Mouse (Mus musculus) testis, postnatal 14 days (tissue): Measurements from ENCODE around the gene Abcd2.

Experiments used
- DNase-seq: peaks from one replicate; pipeline ENCODE4 v3.0.0; 2021; ENCODE audit warnings: low spot score

The Abcd2 gene

DNA sequence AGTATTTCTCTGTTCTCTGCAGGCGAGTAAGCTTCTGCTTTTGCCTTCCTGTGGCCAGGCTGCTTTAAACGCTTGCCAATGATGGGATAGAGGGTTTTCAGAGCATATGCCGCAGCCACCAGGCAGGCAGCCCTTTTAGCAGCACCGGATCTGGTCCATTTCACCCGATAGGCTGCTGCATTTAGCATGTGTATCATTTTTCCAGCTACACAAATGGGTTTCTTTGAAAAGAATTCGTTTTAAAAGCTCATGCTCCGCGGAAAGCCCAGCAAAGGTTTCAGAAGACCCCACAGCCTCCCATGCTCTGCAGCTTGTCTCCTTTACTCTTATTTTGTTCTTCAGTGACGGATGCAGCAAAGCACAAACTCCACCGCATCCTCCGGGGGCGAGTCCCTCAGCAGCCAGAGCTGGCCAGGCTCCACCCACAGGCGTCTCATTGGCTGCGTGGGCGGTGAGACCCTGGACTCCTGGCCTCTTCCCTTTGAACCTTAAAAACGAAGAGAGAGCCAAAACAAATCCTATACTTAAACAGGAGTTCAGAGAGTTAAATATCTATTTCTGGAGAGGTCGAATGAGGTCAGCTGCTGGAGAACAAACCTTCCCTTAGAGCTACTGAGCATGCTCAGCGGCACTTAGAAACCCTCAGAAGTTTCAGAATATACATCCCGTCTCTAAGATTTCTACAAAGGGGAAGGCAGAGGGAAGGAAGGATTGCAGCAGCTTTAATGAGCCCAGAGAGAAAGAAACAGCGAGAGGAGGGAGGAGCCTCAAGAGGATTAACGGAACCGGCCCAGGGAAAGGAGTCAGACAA, at the start of gene Abcd2:
Gene Abcd2, minus strand, starts transcription at position 388 of the 811 bp plus-strand sequence.
- DNase-seq = peak; percentile 68

DNA sequence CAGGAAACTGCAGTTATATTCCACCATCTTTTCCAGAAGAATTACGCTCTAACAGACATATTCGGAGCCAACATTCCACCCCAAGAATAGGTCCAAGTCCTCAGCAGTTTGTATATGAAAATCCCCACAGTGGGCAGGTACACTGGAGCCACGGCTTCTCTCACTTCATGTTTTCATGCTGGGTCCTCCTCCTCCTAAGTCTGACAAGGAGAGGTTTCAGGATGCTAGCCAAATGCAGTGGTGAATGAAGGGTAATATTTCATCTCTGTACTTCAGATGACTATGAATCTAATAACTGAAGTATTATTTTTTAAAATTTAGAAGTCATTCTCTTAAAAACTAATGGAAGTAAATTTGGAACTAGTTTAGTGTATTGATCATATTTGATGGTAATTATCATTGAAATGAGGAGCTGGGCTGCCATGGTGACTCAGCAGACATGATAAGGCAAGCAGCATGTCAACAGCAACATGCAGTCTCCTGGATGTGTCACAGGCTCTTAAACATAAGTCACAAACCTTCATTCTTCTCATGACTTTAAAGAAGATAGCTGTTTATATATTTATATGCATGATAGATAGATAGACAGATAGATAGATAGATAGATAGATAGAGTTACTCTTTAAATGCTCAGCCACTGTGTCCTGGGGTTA, 49.2 kb upstream of the Abcd2 start:
- no peak for DNase-seq

DNA sequence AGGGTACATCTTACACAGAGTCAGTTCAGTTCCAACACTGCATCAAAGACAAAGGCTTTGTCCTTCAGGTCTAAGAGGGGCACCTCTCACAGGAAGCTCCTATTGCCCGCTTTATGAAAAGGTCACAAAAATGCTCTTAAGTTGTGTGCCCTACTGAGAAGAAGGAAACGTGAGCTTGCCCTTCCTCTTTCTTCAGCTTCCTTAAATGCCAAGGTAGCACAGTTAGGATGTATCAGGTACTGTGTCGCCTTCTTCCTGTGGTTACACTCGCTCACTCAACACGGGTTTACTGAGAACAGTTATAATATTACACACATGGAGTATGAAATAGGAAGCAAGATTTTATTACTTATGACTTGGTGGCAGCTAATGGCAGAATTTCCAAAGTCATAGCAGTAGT, 45.7 kb upstream of the Abcd2 start:
- DNase-seq = no peak

DNA sequence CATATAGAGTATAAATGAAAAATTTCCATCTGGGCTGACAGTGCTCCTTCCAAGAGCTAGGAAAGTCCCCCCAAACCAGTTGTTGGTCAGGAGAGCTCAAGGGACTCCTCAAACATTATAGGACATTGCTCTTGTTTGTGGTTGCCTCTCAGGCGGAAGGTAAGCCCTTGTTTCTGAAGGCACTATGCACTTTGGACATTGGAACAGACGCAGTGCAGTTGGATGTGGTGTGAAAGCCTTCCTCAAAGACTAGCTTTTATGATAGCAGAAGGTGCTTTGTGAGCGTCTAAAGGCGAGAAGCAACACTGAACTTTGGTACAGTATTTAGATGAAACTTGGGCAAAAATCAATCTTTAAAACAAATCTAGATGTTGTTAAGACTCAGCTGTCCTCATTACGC, 14.9 kb upstream of the Abcd2 start:
- DNase-seq = no peak

DNA sequence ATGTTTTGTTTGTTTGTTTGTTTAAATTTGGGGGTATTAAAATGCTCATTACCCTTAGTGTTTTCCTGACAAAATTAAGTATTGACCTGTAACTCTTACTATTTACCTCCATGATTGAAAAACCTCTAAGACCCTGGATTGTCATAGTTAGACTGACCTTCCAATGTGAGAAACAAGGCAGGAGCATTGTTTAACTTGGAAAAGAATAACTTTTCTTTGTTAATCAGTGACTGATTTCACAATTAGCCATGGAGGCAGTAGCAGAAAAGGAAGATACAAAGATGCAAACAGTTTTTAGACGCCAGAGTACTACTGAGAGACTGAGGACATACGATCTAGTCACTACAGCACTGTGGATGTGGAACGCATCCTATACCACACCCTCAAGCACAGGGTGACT, 11.9 kb upstream of the Abcd2 start:
- DNase-seq = no peak

DNA sequence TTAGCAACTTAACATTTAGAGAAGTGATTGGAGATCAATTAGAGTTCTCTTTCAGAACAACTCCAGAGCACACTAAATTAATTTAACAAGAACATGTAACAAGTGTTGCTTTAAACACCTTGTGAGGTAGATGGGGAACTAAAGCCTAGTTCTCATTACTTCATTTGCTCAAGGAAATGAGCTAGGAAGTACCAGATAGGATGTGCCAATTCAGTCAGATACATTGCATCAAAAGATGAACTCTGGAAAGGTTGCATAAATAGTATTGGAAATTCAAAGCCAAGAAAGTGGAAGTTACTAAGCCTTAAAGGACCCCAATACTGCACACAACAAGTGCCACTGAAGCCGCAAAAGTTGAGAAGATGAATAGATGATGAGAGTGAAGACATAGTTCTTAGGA, 10.9 kb upstream of the Abcd2 start:
- DNase-seq = no peak

DNA sequence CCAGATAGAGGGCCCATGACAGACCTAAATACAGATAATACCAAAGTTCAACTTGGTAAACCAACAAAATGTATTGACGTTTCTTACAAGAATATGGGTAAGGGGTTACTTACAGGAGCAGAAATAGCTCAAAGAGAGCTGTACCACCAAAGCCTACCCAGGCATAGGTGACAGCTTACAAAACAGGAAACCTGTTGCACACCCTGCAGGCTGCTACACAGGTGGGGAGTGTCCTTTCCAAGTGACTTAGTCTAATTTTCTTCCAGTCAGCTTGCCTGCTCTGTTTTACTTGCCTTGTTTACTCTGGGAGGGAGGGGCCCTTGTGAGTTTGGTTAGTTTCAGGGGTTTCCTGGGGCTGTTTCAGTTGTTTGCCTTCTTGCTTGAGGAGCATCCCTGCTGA, 9.2 kb upstream of the Abcd2 start:
- DNase-seq = no peak

DNA sequence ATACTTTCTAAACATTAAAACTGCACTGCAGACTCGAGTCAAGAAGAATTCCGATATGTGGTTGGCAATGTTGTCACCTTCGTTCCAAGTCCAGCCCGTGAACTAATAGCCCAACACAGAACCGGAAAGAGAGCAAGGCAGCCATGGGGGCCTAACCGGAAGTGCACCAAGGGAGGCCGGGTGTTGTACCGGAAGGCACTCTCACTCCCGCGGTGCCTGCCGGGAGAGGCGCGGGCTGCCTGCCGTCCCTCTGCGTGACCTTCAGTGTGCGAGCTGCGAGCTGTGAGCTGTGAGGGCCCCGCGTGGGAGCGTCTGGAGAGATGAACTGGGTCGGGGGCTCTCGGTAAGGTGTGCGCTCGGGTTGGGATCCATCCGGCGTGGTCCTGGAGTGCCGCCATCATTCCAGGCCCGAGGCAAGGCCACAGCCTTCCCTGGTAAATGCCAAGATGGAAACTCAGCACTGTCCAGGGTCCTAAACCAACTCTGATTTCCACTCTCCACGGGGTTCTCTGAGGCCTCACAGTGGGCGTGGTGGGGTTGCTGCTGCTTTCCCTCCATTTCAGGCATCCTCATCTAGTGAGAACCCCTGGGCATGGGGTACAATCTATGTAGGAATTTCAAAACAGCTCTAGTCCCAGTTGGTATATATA, 7.8 kb upstream of the Abcd2 start, which contains the start of gene CN725425:
Gene CN725425, plus strand, starts transcription at position 239 of the 650 bp plus-strand sequence.
- peak; percentile 78 for DNase-seq

DNA sequence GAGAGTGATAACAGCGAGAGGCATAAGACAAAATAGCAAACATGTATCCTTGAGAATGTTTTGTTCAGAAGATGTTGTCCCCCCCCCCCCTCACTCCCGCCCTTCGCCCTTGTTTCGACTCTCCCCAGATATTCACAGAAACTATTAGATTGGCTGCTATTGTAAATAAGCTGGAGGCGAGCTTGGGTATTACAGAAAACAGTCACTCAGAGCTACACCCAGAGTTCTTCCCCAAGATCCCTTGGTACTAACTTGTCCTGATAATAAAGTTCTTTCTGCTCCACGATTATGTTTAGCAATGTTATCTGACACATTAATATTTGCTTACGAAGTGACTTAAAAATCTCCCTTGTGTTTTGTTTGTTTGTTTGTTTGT, 612 bp upstream of the Abcd2 start:
- no peak for DNase-seq

DNA sequence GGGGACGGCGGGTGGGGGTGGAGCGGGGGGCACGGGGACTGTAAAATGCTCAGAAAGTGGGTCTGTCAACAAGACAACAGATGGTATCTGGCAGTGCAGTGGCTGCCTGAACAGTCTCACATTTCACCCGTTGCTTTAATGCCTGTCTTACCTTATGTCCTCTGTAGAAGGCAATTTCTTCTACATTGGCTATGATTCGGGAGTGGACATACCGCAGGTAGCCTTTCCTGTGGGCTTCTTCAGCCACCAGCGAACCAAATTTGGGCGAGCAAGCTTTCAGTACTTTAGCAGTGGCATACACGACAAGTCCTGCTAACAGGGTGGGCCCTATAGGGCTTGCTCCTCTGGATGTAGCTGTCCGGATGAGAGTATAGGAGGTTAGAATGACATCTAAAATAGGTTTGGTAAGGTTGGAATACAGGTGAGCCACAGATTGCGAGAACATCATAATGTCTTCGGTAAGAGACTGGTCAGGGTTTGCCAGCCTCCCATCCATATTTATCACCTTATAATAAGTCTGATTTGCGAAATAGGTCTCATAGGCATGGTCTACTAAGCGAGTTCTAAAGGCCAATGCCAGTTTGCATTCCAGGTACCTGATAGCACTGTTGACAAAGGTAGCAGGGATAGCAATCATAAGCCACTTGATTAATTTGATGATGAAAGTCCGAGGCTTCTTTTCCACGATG, 936 bp downstream of the Abcd2 start:
- DNase-seq = no peak

DNA sequence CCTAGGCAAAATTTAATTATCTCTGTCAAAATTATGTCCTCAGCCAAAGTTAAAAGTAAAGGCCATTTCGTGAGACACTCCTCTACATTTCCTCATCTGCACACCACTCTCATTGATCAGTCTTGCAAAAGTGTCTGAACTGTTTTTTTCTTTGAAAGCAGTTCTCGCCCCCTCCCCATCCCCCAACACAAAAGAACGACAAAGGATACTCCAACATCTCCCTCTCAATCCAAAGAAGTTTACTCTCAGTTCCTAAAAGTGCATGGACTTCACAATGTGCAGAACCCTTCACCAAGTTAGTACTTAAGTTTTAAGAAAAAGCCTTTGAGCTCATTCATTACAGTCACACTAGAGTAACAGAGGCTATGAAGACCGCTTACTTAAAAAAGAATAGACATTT, 1.6 kb downstream of the Abcd2 start:
- DNase-seq = no peak

DNA sequence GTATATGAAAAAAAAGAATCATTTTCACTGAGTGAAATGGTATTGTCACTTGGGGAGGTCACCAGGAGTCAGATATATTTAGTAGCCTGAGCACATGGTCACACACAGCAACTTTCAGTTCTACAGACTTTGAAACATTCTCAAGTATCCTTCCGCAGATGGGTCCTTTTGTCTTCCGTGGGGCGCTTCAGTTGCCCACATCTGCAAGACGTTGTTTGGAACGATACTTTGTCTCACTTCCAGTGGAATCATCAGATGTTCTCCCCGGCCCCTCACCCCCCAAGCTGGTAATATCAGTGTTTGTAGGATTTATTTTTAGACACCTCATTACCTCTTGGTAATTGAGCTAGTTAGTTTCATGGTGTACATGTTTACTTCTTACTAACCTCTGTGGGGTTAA, 5.2 kb downstream of the Abcd2 start:
- peak; percentile 60 for DNase-seq

DNA sequence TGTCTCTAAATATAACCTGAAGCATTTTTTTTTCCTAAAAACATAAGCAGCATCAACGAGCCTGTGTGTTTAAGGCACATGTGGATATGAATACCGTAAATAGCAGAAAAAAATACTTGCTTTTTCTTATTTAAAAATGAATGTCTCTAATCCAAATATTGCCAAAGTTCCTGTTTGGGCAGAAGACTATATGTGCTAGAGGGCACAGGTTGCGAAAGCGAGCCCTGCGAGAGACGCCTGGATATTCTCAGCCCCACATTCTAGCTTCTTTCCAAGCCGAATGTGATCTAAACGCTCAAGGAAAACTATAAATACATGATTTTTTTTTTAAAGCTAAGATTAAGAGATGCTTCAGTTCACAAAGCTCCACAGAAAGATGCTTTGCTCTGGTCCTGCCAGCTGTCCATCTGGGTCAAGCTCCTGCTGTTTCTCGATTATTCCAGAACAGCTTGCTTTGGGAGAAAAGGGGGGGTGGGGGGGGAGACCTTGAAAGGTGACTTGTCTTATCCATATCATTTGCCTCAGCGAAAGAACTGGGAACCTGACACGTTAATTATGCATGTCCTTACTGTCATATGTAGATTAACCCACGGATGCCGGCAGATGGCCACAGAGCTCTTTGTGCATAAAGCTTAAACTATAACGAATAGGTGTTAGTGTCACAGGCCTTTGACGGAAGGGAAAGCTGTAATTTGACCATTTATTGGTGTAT, 11.5 kb downstream of the Abcd2 start:
- DNase-seq = no peak

DNA sequence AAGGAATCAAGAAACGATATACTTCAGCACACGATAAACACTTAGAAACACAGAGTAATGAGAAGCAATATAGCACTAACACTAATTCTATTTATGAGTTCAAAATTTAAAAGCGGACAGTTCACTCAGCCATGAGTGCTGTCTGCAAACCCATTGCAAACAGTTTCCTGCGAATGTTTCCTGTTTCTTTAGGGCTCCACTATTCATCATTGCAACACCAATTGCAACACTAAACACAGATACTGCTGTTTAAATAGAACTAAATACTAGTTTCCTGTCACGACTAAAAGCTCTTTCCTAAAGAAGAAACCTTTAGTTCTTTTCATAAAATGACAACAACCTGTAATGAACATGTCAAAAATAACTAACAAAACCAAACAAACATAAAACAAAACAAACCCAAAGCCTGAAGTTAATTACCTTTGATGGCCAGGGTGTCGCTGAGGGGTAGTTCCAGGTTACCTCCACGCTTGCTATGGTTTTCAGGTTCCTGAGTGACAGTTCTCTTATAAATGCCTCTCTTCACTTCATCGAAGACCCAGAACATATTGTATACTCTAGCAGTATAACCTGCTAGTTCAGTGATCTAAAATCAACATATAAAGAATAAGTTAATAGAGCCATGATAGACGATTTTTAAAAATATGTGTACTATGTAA, 12.8 kb downstream of the Abcd2 start:
- no peak for DNase-seq

DNA sequence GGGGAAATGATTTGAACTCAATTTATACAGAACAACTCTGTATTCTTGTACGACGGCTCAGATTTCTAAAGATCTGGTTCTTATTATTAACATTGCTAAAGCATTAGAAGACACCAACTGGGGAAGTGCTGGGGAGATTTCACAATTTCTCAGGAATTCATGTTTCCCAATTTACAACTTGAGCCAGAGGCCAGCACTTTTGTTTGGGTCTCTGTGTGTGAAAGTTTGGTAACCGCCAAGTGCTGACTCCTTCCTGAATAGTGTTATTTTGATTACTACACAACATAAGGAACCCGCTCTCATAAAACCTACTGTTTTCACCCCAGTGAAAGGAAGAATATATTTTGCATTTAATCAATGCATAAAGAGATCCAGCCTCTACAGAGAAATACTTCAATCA, 19.4 kb downstream of the Abcd2 start:
- DNase-seq = no peak

DNA sequence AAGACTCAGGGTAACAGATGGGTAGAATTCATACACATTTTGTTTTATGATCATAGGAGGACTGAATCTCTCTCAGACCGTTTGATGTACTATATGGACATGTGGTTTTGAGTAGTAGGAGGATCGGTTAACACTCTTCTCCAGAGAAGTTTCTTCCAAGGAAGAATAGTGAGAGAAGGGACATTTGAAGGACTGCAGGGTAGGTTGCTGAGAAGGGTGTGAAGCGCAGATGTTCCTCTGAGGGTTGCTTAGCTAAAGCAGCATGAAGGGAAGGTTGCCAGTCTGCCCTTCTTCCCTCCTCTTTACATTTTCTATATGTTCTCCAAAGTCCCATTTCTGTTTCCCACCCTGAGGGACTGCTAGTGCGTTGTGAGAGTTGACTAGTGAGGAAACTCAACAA, 20.3 kb downstream of the Abcd2 start:
- DNase-seq = no peak

DNA sequence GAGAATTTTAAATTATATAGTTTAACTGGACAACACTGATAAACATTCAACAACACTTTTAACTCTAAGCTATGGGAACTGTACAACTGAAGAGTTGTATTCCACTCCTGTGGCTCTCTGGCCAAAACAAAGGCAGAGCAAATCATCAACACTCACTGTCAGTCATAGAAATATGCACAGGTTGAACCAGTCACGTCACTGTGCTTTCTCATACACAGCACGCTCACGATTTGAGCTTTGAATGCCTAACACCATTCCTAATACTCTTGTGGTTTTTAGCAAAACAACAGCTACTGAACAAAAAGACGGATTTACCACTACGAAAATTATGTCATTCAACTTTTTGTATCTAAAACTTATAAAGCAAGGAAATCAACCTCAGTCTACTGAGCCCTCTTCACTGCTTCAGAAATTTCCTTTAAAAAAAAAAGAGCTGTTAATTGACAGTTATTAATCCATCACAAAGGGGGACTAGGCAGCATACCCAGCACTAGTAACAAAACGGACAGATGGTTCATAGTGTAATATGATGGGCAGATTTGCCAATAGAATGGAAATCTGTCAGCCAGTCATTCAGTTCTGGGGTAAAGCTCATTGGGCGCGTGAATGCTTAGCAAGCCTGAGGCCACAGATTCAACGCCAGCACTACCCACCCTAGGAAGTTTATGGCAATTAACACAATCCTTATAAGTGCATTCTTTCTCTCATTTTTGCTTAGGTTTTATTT, 20.8 kb downstream of the Abcd2 start:
- DNase-seq = no peak

DNA sequence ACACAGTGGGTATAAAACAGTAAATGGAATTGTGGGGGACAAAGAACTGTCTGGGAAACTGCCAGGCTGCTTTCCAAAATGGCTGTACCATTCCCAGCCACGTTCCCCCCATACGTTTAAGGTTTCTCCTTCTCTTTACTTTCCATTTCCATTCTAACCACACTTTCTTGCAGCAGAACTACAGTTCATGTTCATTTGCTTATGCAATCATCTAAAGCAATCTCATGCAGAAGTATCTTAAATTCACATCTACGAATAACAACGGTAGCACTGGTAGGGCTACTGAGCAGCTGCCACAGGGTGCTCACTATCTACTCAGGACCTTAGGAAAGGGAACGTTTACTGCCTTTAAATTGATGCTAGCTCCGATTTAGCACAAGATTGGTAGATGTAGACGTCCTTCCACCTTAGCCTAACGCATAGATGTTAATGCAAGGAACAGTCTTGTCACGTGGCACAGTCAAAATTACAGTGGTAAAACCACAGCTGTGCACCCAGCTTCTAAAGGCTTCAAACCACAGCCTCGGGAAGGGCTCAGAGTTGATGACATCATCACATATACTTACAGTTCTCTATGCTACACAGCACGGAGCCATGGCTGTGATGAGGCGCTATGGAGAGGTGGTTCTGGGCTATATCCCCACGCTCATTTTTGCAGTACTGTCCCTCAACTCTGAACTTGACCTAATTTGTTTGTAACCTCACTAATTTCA, 23.6 kb downstream of the Abcd2 start:
- DNase-seq = no peak

DNA sequence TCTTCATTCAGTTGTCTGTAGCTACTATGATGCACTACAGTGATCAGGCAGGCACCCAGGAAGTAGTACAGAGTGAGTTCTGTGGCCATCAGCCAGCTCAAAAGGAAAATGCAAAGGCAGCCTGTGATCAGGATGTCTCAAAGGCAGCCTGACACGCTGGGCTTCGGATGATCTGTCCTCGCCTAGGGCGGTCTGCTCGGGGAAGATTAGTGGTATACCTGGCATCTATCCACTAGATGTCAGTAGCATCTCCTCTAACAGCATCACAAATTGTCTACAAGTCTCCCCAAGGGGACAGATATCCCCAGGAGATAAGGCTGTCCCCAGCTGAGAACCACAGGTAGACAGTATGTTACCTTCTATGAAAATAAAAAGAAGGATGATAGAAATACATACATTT, 26.6 kb downstream of the Abcd2 start:
- no peak for DNase-seq

DNA sequence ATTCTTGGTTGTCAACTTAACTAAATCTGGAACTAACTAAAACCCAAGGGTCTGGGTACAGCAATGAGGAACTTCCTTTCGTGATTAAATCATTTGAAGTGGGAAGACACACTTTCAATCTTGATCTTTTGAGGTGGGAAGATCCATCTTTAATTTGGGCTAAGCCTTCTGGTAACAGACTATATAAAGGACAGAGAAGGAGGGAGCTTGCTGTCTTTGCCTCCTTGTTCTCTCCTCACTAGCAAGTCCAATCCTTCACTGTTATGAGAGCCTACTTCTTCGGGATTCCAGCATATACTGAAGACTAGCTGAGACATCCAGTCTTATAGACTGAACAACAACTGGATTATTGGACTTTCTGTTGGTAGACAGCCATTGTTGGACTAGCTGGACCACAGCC, 28.1 kb downstream of the Abcd2 start:
- DNase-seq = no peak
